Mouse (Mus musculus): ENCODE results near the gene Stub1.

DNA sequence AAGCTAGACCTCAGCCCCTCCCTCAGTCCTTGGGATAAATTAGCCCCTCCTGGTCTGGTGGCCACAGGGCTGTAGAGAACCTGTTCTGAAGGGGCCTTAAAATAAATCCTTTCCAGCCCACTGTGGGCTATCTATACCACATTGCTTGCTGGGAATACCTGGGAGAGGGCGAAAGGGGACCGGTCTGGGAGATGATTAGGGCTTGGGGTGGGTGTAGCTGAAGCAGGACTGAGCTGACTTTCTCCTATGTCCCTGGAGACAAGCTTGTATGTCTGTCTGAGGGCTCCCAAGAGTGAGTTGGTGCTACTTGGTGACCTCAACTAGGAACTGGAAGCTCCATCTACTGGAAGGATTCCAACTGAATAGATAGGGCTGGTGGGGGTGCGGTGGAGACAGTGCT is 43.8 kb upstream of the Stub1 start:
- TF ChIP-seq CTCF (IDR thresholded peaks at IDR 0.05; ENCODE audit: low read depth) (no peak), EP300 (IDR thresholded peaks at IDR 0.05; ENCODE audit: low read depth) (no peak)
